Mouse (Mus musculus): ENCODE data around the gene Hsfy2. TPM values are rescaled to one million over a fixed set of nuclear protein-coding genes. Genes with fewer than 3 reads are reported as not detected.

Gene Hsfy2
- total RNA-seq (2012; rRNA removed) (not detected in 2 replicates), polyA plus RNA-seq (2012; ENCODE audit: insufficient read depth in 1 of 2, insufficient read length in 2 of 2, low read depth in 1 of 2, low replicate concordance in 2 of 2, missing spikeins in 1 of 2) (not detected)

DNA sequence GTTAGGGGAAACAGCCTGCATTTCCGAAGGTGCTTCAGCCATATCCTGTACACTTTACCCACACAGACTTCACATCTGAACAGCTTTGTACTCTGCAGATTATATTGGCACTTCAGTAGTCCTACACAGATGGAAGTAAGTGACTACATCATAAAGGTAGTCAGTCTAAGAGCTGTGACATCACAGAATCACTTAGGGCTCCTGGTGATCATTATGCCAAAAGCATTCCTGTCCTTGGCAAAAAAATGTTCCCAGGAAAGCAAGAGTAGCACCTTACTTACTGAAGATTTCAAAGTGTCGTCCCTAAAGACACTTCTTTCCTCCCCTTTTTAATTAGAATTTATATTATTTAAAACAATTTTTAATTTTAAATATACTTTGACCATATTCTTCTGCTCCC, at the start of gene Hsfy2:
Gene Hsfy2, minus strand, starts transcription at position 101 of the 400 bp plus-strand sequence.
- TF ChIP-seq ZMIZ1 (IDR thresholded peaks at IDR 0.05; ENCODE audit: low read depth, low read length), result no peak
- no peak for TF ChIP-seq MAZ (IDR thresholded peaks at IDR 0.05; ENCODE audit: low read depth, low read length)
- TF ChIP-seq E2F4 (IDR thresholded peaks at IDR 0.05; ENCODE audit: borderline replicate concordance, low read depth, low read length), result no peak
- no peak for TF ChIP-seq TAL1 (IDR thresholded peaks at IDR 0.05; ENCODE audit: low read length)
- TF ChIP-seq MYC (IDR thresholded peaks at IDR 0.05; ENCODE audit: low read depth, low read length), result no peak
- TF ChIP-seq GABPA (IDR thresholded peaks at IDR 0.05; ENCODE audit: low read depth, low read length), result no peak
- TF ChIP-seq NELFE (IDR thresholded peaks at IDR 0.05; ENCODE audit: low read depth, low read length), result no peak
- no peak for TF ChIP-seq SMC3 (IDR thresholded peaks at IDR 0.05; ENCODE audit: low read depth, low read length)
- no peak for TF ChIP-seq RCOR1 (IDR thresholded peaks at IDR 0.05; ENCODE audit: low read depth, low read length)
- TF ChIP-seq MYB (IDR thresholded peaks at IDR 0.05; ENCODE audit: low read depth, low read length), result no peak
- no peak for TF ChIP-seq RAD21 (IDR thresholded peaks at IDR 0.05; ENCODE audit: low read depth, low read length)
- no peak for TF ChIP-seq KAT2A (conservative IDR thresholded peaks at IDR 0.05; ENCODE audit: low read depth, low read length)
- no peak for TF ChIP-seq CHD2 (IDR thresholded peaks at IDR 0.05; ENCODE audit: low read length)
- no peak for TF ChIP-seq TCF12 (IDR thresholded peaks at IDR 0.05; ENCODE audit: low read depth, low read length)
- TF ChIP-seq TBP (IDR thresholded peaks at IDR 0.05; ENCODE audit: low read depth, low read length), result no peak
- TF ChIP-seq USF2 (IDR thresholded peaks at IDR 0.05; ENCODE audit: borderline replicate concordance in 1 of 2, insufficient read depth in 1 of 2, low read depth in 1 of 2, low read length in 2 of 2), result no peak
- no peak for TF ChIP-seq EP300 (IDR thresholded peaks at IDR 0.05; ENCODE audit: low read depth in 1 of 2, low read length in 2 of 2)
- no peak for TF ChIP-seq MEF2A (IDR thresholded peaks at IDR 0.05; ENCODE audit: extremely low read depth, insufficient replicate concordance, low read depth, low read length, poor library complexity, severe bottlenecking)
- TF ChIP-seq SIN3A (IDR thresholded peaks at IDR 0.05; ENCODE audit: low read length), result no peak
- TF ChIP-seq UBTF (IDR thresholded peaks at IDR 0.05; ENCODE audit: borderline replicate concordance, insufficient read depth, low read depth, low read length), result no peak
- Histone ChIP-seq H3K79me2 (ENCODE audit: control insufficient read depth, insufficient read depth, low read length, poor library complexity) (no peaks in the 10 kb centered on the region), H3K36me3 (ENCODE audit: control insufficient read depth in 1 of 2, insufficient read depth in 2 of 2, low read length in 2 of 2) (no peaks in the 10 kb centered on the region), H3K9ac (ENCODE audit: control insufficient read depth, low read depth, low read length, poor library complexity, severe bottlenecking) (no peak within 1 kb of the TSS), H3K4me1 (ENCODE audit: control insufficient read depth in 1 of 2, insufficient read depth in 2 of 2, low read length in 2 of 2) (no peaks in the 10 kb centered on the region), H3K9me3 (replicated peaks; ENCODE audit: insufficient read depth, low read length) (no peaks in the 10 kb centered on the region), H3K4me3 (ENCODE audit: control insufficient read depth in 1 of 2, insufficient read depth in 1 of 2, low read depth in 2 of 2, low read length in 2 of 2) (no peak within 1 kb of the TSS), H3K27me3 (ENCODE audit: control insufficient read depth in 1 of 2, insufficient read depth in 2 of 2, low read length in 2 of 2) (no peaks in the 10 kb centered on the region), H3K27ac (ENCODE audit: control insufficient read depth, low read depth, low read length) (no peak within 1 kb of the TSS)
- DNase-seq (ENCODE audit: low read depth, low spot score), result no peak

DNA sequence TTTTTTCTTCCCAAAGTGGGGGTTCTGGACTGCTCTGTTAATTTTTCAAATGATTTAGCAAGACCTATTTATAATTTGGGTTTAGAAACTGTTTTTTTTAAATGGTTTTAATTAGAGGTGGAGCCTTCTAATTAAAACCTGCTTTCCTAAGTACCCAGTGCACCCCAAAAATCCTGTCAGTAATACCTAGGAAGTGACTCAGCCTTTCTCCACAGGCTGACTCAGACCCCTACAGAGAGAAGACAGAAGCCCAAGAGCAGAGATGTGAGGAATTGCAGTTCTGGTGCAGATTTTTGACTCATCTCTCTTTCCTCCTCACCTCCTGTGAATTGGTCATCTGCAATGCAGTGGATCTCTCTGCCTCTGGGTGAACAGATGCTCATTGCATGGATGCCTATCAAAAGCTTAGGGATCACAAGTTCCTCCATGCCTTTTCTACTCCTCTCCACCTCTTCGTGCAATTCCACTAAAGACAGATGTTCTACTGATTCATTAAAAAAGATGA, 47.9 kb upstream of the Hsfy2 start:
- H3K9me3 ChIP-seq (replicated peaks; ENCODE audit: insufficient read depth, low read length), result no peaks in the 10 kb centered on the region
- TF ChIP-seq CTCF (IDR thresholded peaks at IDR 0.05 in 2 of 3, conservative IDR thresholded peaks at IDR 0.05 in 1 of 3; ENCODE audit: control insufficient read depth in 1 of 3, insufficient read depth in 1 of 3, low read depth in 2 of 3, low read length in 3 of 3, poor library complexity in 1 of 3, severe bottlenecking in 1 of 3) (no peak), SIN3A (IDR thresholded peaks at IDR 0.05; ENCODE audit: low read length) (no peak), SMC3 (IDR thresholded peaks at IDR 0.05; ENCODE audit: low read depth, low read length) (no peak), GABPA (IDR thresholded peaks at IDR 0.05; ENCODE audit: low read depth, low read length) (no peak), ELF1 (IDR thresholded peaks at IDR 0.05; ENCODE audit: low read depth, low read length) (no peak), TAL1 (IDR thresholded peaks at IDR 0.05; ENCODE audit: low read length) (no peak), ETS1 (IDR thresholded peaks at IDR 0.05; ENCODE audit: low read depth, low read length) (no peak), CHD1 (IDR thresholded peaks at IDR 0.05; ENCODE audit: low read depth, low read length) (no peak), ZNF384 (IDR thresholded peaks at IDR 0.05; ENCODE audit: low read depth, low read length) (no peak), MAX (IDR thresholded peaks at IDR 0.05; ENCODE audit: low read length) (no peak), TBP (IDR thresholded peaks at IDR 0.05; ENCODE audit: low read depth, low read length) (no peak), USF1 (IDR thresholded peaks at IDR 0.05; ENCODE audit: low read depth, low read length) (no peak), POLR2AphosphoS2 (IDR thresholded peaks at IDR 0.05; ENCODE audit: low read length) (no peak), CHD2 (IDR thresholded peaks at IDR 0.05; ENCODE audit: low read length) (no peak), MYB (IDR thresholded peaks at IDR 0.05; ENCODE audit: low read depth, low read length) (no peak), JUND (IDR thresholded peaks at IDR 0.05; ENCODE audit: low read depth, low read length) (no peak), NRF1 (IDR thresholded peaks at IDR 0.05; ENCODE audit: insufficient read depth, low read depth, low read length, poor library complexity, severe bottlenecking) (no peak)
- no peaks in the 10 kb centered on the region for H3K36me3 ChIP-seq (ENCODE audit: control insufficient read depth in 1 of 2, insufficient read depth in 2 of 2, low read length in 2 of 2)
- no peak for DNase-seq (ENCODE audit: low read depth, low spot score)
- H3K27ac ChIP-seq (ENCODE audit: control insufficient read depth, low read depth, low read length), result no peak overlapping the region
- no peaks in the 10 kb centered on the region for H3K79me2 ChIP-seq (ENCODE audit: control insufficient read depth, insufficient read depth, low read length, poor library complexity)
- H3K27me3 ChIP-seq (ENCODE audit: control insufficient read depth in 1 of 2, insufficient read depth in 2 of 2, low read length in 2 of 2), result no peaks in the 10 kb centered on the region
- H3K9ac ChIP-seq (ENCODE audit: control insufficient read depth, low read depth, low read length, poor library complexity, severe bottlenecking), result no peak overlapping the region
- no peaks in the 10 kb centered on the region for H3K4me1 ChIP-seq (ENCODE audit: control insufficient read depth in 1 of 2, insufficient read depth in 2 of 2, low read length in 2 of 2)
- no peak overlapping the region for H3K4me3 ChIP-seq (ENCODE audit: control insufficient read depth in 1 of 2, insufficient read depth in 1 of 2, low read depth in 2 of 2, low read length in 2 of 2)
